Mouse (Mus musculus): Measurements from ENCODE around the gene Spag6. TPM values are rescaled to one million over a fixed set of nuclear protein-coding genes. Genes with fewer than 3 reads are reported as not detected.
A peak's percentile ranks its signal among the peaks of the same experiment; 100 is the strongest.

The Spag6 gene
- total RNA-seq, 1 experiment = not detected

DNA sequence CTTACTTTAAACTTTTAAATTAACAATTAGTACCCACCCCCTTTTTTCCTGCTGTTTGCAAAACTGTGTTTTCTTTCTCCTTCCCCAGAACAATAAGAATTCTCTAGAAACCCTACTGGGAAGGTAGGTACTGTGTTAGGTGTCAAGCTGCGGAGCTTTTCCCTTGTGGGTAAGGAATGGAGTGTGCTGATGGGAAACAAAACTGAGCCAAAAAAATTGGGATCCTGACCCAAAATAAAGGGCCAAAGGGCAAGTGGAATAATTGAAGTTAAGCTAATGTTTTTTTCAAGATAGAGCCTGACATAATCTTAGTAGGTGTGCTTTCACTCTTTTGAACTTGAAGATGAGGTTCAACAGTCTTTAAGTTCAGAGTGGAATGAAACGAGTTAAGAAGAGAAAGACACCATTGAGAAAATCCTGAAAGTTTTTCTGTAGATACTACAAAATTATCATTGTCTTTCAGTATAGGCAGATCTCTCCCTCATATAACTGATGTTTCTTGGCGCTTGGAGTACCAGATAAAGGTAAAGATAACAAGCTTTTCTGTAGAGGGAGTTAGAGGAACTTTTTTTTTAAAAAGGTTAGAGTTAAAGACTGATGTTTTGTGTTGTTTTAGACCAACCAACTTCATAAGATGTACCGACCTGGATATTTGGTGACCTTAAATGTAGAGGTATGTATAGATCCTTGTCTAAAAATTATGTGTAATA lies 19.5 kb upstream of the Spag6 start:
- in situ Hi-C loops (cut with MboI; ENCODE audit: low sequenced_read_pairs in 2 of 2, unreplicated experiment in 2 of 2) = no loop called here
- H3K4me3 ChIP-seq (ENCODE audit: insufficient read depth in 1 of 2, low read depth in 1 of 2, low read length in 2 of 2, poor library complexity in 1 of 2, severe bottlenecking in 1 of 2) = no peak overlapping the region
- H3K4me1 ChIP-seq (ENCODE audit: control insufficient read depth in 2 of 2, insufficient read depth in 2 of 2, low read length in 2 of 2, poor library complexity in 1 of 2) = no peaks in the 10 kb centered on the region
- no peaks in the 10 kb centered on the region for H3K9me3 ChIP-seq (ENCODE audit: control insufficient read depth, insufficient read depth, low read depth, low read length)
- DNase-seq (ENCODE audit: low read depth, low spot score) = no peak
- no peak for TF ChIP-seq MAFK (IDR thresholded peaks at IDR 0.05; ENCODE audit: insufficient read depth, low read depth, low read length)
- TF ChIP-seq HCFC1 (IDR thresholded peaks at IDR 0.05; ENCODE audit: borderline replicate concordance, insufficient read depth, low read length) = no peak
- TF ChIP-seq ZC3H11A (IDR thresholded peaks at IDR 0.05; ENCODE audit: borderline replicate concordance, low read depth, low read length) = no peak
- TF ChIP-seq ZNF384 (IDR thresholded peaks at IDR 0.05; ENCODE audit: low read depth, low read length) = no peak
- TF ChIP-seq CHD2 (IDR thresholded peaks at IDR 0.05; ENCODE audit: low read depth, low read length) = no peak
- no peak overlapping the region for H3K9ac ChIP-seq (ENCODE audit: insufficient read depth, low read depth, low read length, poor library complexity, severe bottlenecking)
- no peaks in the 10 kb centered on the region for H3K36me3 ChIP-seq (ENCODE audit: control insufficient read depth, insufficient read depth, low read length, poor library complexity, severe bottlenecking)
- no peak overlapping the region for H3K27ac ChIP-seq (ENCODE audit: insufficient read depth, low read depth, low read length, poor library complexity, severe bottlenecking)

DNA sequence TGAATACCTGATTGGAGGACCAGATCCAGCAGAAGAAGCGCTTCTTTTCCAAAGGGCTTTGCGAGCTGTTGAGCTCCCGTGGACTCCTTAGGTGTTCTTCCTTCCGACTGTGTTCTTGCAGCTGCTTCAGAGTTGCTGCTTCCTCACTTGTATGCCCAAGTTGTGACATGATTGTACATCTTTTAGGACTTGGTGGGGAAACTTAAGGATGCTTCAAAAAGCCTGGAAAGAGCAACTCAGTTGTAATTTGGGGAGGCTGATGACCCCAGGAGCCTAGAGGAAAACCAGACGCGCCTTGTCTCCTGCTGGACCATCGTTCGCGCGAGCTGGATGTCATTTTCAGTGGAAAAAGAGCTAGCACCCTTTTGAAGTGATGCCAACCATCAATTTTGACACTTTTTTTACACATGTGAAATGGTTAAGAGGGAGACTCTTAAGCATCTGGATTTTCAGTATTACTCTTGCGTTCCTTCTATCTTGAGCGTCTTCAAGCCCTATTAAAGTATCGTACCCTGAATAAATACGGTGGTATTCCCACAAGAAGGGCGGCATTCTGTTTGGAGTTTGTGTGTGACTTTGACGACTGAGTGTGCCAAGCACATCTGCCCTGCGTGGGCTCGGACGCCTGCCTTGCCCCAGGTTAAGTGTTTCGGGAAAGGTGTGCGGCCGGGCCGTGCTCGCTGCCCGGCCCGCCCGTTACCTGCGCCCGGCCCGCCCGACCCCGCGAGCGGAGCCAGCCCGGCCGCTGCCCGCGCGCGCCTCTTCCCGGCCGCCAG lies 18.0 kb upstream of the Spag6 start:
- Histone ChIP-seq H3K27ac (ENCODE audit: insufficient read depth, low read depth, low read length, poor library complexity, severe bottlenecking) (no peak overlapping the region), H3K9ac (ENCODE audit: insufficient read depth, low read depth, low read length, poor library complexity, severe bottlenecking) (0 out of 2 replicates have a peak overlapping the region, but pooled peaks have one; percentile 10), H3K4me1 (ENCODE audit: control insufficient read depth in 2 of 2, insufficient read depth in 2 of 2, low read length in 2 of 2, poor library complexity in 1 of 2) (no peaks in the 10 kb centered on the region), H3K4me3 (ENCODE audit: insufficient read depth in 1 of 2, low read depth in 1 of 2, low read length in 2 of 2, poor library complexity in 1 of 2, severe bottlenecking in 1 of 2) (peak overlapping the region; percentile 49 to 98), H3K9me3 (ENCODE audit: control insufficient read depth, insufficient read depth, low read depth, low read length) (no peaks in the 10 kb centered on the region), H3K36me3 (ENCODE audit: control insufficient read depth, insufficient read depth, low read length, poor library complexity, severe bottlenecking) (no peaks in the 10 kb centered on the region)
- DNase-seq (ENCODE audit: low read depth, low spot score) = no peak
- in situ Hi-C loops (cut with MboI; ENCODE audit: low sequenced_read_pairs in 2 of 2, unreplicated experiment in 2 of 2) = loop anchor here in 1 of 2 experiments (5.0 kb wide), 1 partner anchor 639 kb away; the partner anchor contains the start of gene A930004D18Rik
- TF ChIP-seq ZNF384 (IDR thresholded peaks at IDR 0.05; ENCODE audit: low read depth, low read length) (no peak), HCFC1 (IDR thresholded peaks at IDR 0.05; ENCODE audit: borderline replicate concordance, insufficient read depth, low read length) (no peak), MAFK (IDR thresholded peaks at IDR 0.05; ENCODE audit: insufficient read depth, low read depth, low read length) (no peak), CHD2 (IDR thresholded peaks at IDR 0.05; ENCODE audit: low read depth, low read length) (no peak)

DNA sequence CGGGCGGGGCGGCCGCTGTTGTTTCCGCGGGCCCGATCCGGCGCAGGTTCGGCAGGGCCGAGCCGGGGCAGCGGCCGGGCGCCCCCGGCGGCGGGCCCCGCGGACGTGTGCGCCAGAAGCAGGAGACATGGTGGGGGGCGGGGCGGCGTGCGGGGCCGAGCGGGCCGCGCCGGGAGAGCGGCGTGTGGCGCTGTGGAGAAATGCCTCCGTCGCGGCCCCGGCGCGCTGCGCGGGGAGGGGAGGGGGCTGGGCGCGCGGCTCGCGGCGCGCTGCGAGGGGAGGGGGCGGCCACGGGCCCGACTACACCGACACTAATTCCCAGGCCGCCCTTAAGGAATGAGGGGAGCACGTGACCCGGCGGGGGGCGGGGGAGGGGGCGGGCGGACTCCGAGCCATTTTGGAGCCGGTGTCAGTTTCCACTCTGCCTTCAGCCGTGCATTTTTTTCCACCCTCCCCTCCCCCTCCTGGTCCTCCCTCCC lies 17.3 kb upstream of the Spag6 start:
- Histone ChIP-seq H3K27ac (ENCODE audit: insufficient read depth, low read depth, low read length, poor library complexity, severe bottlenecking) (no peak overlapping the region), H3K36me3 (ENCODE audit: control insufficient read depth, insufficient read depth, low read length, poor library complexity, severe bottlenecking) (no peaks in the 10 kb centered on the region), H3K4me3 (ENCODE audit: insufficient read depth in 1 of 2, low read depth in 1 of 2, low read length in 2 of 2, poor library complexity in 1 of 2, severe bottlenecking in 1 of 2) (peak overlapping the region in 1 of 2 experiments; percentile 98; a peak in 3 of 4 replicates), H3K4me1 (ENCODE audit: control insufficient read depth in 2 of 2, insufficient read depth in 2 of 2, low read length in 2 of 2, poor library complexity in 1 of 2) (no peaks in the 10 kb centered on the region), H3K9me3 (ENCODE audit: control insufficient read depth, insufficient read depth, low read depth, low read length) (no peaks in the 10 kb centered on the region), H3K9ac (ENCODE audit: insufficient read depth, low read depth, low read length, poor library complexity, severe bottlenecking) (peak overlapping the region; percentile 10; the same call in 1 of the 2 replicates)
- in situ Hi-C loops (cut with MboI; ENCODE audit: low sequenced_read_pairs in 2 of 2, unreplicated experiment in 2 of 2) = loop anchor here in 1 of 2 experiments (5.0 kb wide), 1 partner anchor 639 kb away; the partner anchor contains the start of gene A930004D18Rik
- no peak for DNase-seq (ENCODE audit: low read depth, low spot score)
- TF ChIP-seq ZNF384 (IDR thresholded peaks at IDR 0.05; ENCODE audit: low read depth, low read length) (no peak), MAFK (IDR thresholded peaks at IDR 0.05; ENCODE audit: insufficient read depth, low read depth, low read length) (no peak), HCFC1 (IDR thresholded peaks at IDR 0.05; ENCODE audit: borderline replicate concordance, insufficient read depth, low read length) (no peak), CHD2 (IDR thresholded peaks at IDR 0.05; ENCODE audit: low read depth, low read length) (no peak), ZC3H11A (IDR thresholded peaks at IDR 0.05; ENCODE audit: borderline replicate concordance, low read depth, low read length) (no peak)

DNA sequence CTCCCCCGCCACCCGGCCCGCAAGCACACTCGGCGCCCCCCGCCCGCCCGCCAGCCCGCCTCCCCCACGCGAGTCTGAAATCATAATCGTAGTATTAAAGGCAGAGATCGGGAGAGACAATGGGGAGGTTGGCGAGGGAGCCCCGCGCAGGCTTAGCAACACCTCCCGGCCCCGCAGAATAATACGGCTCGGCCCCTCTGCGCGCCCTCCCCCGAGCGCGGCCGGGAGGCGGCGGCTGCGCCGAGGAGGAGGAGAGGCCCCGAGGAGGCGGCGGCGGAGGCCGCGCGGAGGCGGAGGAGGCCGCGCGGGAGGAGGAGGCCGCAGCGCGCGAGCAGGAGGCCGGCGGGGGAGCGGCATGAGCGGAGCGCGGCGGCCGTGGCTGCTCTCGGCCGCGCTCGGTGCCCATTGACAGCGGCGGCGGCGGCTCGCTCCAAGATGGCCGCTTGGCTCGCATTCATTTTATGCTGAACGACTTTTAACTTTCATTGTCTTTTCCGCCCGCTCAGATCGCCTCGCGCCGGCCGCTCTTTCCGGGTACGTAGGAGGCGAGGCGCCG lies 16.8 kb upstream of the Spag6 start, which contains the start of gene Bmi1:
Gene Bmi1 (plus strand): TSS at position 83 of the 556 bp plus-strand sequence.
- Histone ChIP-seq H3K9ac (ENCODE audit: insufficient read depth, low read depth, low read length, poor library complexity, severe bottlenecking) (peak within 1 kb of the TSS; percentile 88), H3K36me3 (ENCODE audit: control insufficient read depth, insufficient read depth, low read length, poor library complexity, severe bottlenecking) (no peaks in the 10 kb centered on the region), H3K4me1 (ENCODE audit: control insufficient read depth in 2 of 2, insufficient read depth in 2 of 2, low read length in 2 of 2, poor library complexity in 1 of 2) (no peaks in the 10 kb centered on the region), H3K4me3 (ENCODE audit: insufficient read depth in 1 of 2, low read depth in 1 of 2, low read length in 2 of 2, poor library complexity in 1 of 2, severe bottlenecking in 1 of 2) (peak within 1 kb of the TSS; percentile 70 to 98), H3K9me3 (ENCODE audit: control insufficient read depth, insufficient read depth, low read depth, low read length) (no peaks in the 10 kb centered on the region), H3K27ac (ENCODE audit: insufficient read depth, low read depth, low read length, poor library complexity, severe bottlenecking) (no peak within 1 kb of the TSS)
- DNase-seq (ENCODE audit: low read depth, low spot score) = no peak
- TF ChIP-seq MAFK (IDR thresholded peaks at IDR 0.05; ENCODE audit: insufficient read depth, low read depth, low read length) = no peak
- TF ChIP-seq CHD2 (IDR thresholded peaks at IDR 0.05; ENCODE audit: low read depth, low read length) = no peak
- no peak for TF ChIP-seq ZC3H11A (IDR thresholded peaks at IDR 0.05; ENCODE audit: borderline replicate concordance, low read depth, low read length)
- no peak for TF ChIP-seq ZNF384 (IDR thresholded peaks at IDR 0.05; ENCODE audit: low read depth, low read length)
- TF ChIP-seq HCFC1 (IDR thresholded peaks at IDR 0.05; ENCODE audit: borderline replicate concordance, insufficient read depth, low read length) = no peak
- in situ Hi-C loops (cut with MboI; ENCODE audit: low sequenced_read_pairs in 2 of 2, unreplicated experiment in 2 of 2) = loop anchor here in 1 of 2 experiments (5.0 kb wide), 1 partner anchor 640 kb away; the partner anchor contains the start of gene A930004D18Rik
